Mouse (Mus musculus) brain, embryonic 14.5 days (tissue): Measurements from ENCODE around the gene Tmem87a.

Experiments
- CTCF ChIP-seq: fragments of 200-500 bp; IDR thresholded peaks from 2 replicates; pipeline ENCODE4 v1.5.1; 2012; ENCODE audit warnings: inconsistent platforms, mild to moderate bottlenecking, moderate library complexity, borderline replicate concordance; ENCODE audit not compliant: insufficient read depth, insufficient read length; ENCODE audit errors: extremely low read depth
- POLR2A ChIP-seq: fragments of 200-500 bp; IDR thresholded peaks from 2 replicates; pipeline ENCODE4 v1.6.1; 2012; ENCODE audit warnings: mild to moderate bottlenecking, inconsistent platforms, borderline replicate concordance; ENCODE audit not compliant: poor library complexity, insufficient read depth, insufficient read length, severe bottlenecking; ENCODE audit errors: extremely low read depth

- TF ChIP-seq POLR2A (no peak), CTCF (no peak)
Observed at GRCm38 (mm10) chr2:120404823-120405765, 1.2 kb upstream of the Tmem87a start.
